Mouse (Mus musculus) c-Kit-positive CD71-positive TER-119-negative erythroid progenitor cells, embryonic 14.5 days (primary cell): ENCODE data around the gene Mettl2.
"Not testable (repeated sequence)": the region's sequence is repeated elsewhere in the genome, so short reads cannot be mapped to it uniquely, and the experiment has no call there.

ENCODE experiments used
- DNase-seq: peaks from one replicate; pipeline ENCODE4 v3.0.0-alpha.2; 2013; ENCODE audit warnings: low read depth

Mettl2 gene

DNA sequence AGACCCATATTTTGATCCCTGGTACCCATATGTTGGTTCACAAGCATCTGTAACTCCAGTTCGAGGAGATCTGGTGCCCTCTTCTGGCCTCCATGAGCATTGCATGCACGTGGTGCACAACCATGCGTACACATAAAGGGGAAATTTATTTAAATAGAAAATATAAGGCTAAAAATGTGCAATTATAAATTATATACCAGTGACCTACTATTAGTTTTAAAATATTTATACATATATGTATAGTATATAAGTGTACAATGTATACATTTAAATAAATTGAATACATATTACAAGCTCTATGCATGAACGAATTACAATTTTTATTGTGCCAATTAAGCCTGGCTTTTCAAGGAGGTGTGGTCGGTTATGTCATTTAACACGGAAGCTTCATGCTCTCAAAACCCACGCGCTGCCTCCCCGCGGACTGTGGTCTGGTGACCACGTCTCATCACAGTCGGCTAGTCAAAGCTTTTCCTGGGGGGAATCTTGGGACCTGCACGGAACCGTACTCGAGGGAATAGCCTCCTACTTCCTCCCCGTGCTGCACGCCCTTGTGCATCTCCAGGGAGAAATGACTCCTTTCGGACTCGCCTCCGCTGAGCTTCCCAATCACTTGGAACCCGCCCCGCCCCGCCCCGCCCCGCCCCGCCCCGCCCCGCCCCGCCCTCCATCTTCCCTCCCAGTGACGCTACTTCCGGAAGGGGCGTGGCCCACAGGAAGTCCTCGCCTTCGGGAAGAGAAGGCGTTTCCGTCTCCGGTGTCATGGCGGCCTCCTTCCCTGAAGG, at the start of gene Mettl2:
Gene Mettl2 (plus strand): TSS at position 691 of the 785 bp plus-strand sequence.
- DNase-seq, result peak; percentile 81

DNA sequence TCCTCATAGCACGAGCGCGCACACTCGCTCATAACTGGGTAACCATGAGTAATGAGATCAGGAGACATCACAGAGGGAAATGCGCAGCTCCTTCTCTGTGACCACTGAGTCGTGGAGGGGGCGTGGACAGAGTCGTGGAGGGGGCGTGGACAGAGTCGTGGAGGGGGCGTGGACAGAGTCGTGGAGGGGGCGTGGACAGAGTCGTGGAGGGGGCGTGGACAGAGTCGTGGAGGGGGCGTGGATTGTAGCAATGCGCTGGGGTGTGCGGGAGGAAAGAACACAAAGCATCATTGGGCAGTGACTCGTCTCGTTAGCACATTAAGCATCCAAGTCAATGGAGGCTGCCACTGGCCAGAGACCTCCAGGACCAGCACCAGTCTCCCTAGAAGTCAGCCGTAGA, 13.8 kb upstream of the Mettl2 start:
- not testable (repeated sequence) for DNase-seq

DNA sequence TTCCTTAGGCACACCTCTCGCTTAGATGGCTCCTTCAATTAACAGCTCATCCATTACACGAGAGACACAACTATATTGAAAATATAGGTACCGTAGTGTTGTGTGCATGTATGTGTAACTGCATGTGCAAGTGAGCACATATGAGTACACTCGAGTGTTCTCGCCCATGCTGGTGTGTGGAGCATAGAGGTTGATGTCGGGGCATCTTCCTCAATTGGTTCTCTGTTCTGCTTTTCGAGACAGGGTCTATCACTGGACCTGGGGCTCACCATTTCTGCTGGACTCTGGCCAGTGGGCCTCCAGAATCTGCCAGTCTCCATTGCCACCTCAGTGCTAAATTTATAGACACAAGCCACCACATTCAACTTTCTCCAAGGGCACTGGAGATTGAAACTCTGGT, 8.4 kb upstream of the Mettl2 start:
- DNase-seq, result no peak

DNA sequence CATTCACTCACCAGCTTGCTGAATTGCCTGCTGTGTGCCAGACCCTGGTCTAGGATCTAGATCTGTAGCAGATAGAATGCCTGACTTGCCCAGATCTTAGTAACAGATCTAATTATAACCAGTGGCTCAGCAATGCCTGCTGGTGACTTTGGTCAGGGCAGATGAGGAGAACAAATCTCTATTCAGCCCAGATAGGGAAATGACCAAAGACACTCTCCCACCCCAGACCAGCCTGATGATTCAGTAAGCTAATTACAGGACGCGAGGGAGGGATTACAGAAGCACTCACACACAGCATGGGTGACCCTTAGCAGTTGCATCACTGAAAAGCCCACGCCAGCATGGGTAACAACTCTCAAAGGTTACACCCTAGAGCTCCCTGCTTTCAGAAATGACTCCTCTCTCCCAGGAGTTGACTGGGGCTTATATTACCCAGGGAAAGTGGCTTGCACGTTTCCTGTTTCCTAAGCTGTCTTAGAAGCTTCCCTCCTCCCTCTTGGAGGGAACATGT, 5.6 kb upstream of the Mettl2 start:
- no peak for DNase-seq

DNA sequence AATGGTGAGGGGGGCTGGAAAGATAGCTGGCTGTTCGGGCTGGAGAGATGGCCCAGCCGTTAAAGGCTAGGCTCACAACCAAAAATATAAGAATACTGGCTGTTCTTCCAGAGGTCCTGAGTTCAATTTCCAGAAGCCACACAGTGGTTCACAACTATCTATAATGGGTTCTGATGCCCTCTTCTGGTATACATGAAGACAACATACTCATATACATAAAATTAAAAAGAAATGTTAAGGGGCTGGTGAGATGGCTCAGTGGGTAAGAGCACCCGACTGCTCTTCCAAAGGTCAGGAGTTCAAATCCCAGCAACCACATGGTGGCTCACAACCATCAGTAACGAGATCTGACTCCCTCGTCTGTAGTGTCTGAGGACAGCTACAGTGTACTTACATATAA, 4.4 kb upstream of the Mettl2 start:
- DNase-seq, result not testable (repeated sequence)

DNA sequence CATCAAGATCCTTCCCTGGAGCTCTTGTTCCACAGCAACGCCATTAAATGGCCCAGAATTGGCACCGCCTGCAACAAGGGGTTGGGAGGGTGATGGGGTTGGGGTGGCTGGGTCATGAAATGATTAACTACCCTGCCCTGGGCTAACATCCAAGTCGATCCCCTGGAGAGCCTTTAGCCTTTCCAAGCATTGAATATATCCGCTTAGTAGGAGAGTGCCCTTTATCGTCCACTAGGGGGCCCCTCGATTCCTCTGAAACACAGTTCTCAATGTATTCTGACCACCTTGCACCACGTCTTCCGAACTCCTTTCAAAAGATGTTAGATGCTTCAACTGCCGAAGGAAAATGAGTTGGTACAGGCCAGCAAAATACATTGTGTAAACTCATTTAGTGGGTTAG, 2.2 kb upstream of the Mettl2 start:
- DNase-seq, result peak; percentile 75

DNA sequence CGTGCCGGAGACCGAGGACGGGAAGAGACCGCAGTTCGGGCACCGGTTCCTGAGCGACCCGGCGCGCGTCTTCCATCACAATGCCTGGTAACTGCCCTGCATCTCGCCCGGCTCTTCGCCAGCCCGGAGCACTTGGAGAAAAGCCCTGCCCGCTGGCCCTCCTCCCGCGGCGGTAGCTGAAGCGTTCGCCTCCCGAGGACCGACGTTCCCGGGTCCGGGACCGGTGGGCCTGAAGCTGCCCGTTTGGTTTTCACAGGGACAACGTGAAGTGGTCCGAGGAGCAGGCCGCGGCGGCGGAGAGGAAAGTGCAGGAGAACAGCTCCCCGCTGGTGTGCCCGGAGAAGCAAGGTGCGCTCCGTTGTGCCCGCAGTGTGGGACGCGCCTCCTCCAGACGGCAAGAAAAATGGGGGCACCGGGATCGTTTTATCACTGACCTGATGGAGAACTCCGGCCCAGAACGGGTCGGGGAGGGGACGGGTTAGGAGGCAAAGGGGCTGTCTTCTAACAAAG, 350 bp downstream of the Mettl2 start:
- DNase-seq, result no peak

DNA sequence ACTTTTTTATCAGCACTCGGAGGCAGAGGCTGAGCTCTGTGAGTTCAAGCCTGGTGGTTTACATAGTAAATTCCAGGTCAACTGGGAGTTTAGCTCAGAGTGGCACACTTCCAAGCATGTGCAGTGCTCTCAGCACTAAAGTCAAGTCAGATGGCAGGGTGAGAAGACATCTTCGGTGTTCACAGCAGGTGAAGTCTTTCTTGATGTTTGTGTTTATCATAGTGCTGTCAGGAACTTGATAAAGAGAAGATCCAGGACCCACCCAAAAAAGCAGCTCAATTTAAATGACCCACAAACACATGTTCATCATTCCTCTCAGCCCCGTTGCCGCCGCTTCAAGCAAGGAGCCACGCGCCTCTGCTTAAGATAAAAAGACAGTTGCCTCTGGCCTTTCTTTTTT, 9.5 kb downstream of the Mettl2 start:
- DNase-seq, result no peak

DNA sequence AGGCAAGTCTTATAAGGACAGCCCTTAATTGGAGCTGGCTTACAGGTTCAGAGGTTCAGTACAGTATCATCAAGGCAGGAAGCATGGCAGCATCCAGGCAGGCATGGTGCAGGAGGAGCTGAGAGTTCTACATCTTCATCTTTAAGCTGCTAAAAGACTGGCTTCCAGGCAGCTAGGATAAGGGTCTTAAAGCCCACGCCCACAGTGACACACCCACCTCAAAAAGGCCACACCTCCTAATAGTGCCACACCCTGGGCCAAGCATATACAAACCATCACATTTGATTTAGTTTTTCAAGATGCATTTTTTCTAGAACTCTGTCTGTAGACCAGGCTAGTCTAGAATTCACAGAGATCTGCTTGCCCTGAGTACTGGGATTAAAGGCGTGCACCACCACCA, 11.0 kb downstream of the Mettl2 start:
- DNase-seq, result not testable (repeated sequence)

DNA sequence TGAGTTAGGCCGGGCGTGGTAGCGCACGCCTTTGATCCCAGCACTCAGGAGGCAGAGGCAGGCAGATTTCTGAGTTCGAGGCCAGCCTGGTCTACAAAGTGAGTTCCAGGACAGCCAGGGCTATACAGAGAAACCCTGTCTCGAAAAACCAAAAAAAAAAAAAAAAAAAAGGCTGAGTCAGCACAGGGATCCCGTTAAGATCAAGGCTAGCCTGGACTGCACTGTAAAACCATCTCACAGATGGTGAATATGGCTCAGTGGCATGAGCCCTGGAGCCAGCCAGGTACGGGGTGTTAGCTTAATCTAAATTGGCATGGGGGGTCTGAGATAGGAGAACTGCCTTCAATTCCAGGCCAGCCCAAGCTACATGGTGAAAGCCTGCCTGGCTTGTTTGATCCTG, 14.3 kb downstream of the Mettl2 start:
- not testable (repeated sequence) for DNase-seq

DNA sequence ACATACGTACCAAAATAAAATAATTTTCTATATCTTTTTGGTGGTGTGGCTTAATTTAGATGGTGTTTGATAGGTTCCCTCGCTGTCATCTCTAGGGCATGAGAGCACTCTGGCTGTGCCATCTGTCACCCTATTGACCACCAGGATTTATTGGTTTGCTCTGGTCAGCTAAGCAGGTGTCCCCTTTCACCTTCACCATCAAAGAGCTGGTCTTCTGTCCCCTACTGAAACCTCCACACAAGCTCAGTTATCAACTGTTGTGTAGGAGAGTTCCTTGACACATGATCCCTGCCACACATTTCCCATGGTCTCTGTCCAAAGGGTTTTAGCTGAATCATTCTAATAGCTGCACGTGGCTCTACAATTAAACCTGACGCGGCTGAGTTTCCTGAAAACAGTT, 14.9 kb downstream of the Mettl2 start:
- DNase-seq, result no peak

DNA sequence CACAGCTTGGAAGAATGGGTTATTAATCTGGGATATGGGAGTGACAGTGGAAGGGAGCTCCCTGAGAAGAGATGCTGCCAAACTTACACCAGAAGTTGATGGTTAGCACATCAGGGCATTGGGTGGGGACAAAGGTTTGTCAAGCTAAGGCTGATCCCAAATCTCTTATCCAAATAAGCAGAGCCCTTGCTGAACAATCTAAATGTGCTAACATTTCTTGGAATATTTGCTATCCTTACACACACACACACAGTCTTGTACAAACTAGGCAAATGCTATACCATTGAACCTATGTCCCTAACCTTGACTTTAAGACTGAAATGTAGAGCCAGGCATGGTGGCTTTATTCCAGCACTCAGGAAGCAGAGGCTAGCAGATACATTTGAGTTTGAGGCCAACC, 17.3 kb downstream of the Mettl2 start:
- DNase-seq, result no peak

DNA sequence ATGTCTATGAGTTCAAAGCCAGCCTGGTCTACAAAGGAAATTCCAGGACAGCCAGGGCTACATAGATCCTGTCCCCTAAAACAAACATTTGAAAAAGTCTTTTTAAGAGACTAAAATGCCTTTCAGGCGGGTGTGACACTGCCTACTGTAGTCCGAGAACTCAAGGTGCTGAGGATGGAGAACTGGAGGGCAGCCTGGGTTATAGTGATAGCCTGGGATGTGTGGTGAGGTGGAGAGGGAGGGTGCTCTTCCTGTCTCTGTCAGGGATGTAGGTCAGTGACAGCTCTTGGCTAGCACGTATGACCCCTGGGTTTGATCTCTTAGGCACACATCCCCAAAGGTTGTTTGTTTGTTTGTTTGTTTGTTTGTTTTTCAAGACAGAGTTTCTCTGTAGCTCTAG, 17.9 kb downstream of the Mettl2 start:
- DNase-seq, result no peak

DNA sequence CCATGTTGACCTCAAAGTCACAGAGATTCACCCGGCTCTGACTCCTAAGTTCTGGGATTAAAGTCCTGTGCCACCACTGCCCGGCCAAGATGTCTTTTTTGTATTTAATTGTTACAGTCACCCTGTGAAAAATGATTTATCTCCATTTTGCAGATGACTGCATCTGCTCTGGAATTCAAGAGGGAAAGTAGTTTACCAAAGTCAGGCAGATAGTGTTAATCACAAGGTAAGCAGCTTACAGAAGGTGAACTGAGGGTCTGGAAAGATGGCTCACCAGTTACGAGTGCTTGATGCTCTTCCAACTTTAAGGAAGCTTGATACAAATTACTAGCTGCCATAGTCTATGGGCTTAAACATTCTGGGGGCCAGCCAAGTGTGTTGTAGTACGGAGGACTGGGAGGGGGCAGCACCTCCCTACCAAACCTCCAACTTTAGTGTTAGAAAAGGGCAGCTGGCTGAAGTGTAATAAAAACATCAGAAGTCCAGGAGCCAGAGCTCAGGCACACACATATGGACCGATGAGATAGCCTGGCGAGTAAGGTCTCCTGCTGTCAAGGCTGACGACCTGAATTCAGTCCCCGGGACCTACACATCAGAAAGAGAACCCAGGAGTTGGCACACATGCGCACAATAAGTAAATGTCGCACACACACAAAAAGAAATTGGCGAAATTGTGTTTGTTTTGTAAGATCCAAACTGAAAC, 18.4 kb downstream of the Mettl2 start:
- DNase-seq, result no peak

DNA sequence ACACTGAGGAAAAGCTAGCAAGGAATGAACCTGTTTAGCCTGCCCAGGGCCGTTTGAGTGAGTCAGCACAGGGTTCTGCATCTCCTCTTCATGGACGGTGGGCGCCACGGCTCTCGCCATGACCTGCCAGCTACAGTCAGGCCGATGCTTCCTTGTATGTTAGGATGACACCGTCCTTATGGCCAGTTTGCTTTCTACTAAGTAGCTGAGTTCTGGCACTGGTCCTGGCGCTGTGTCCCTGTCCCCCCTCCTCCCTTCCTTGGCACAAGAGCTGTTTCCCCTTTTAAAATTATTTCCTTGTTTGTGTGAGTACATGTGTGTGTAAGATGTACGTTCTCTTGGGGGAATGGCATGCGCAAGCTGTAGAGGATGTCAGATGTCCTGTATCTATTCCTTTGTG, 19.0 kb downstream of the Mettl2 start:
- no peak for DNase-seq

DNA sequence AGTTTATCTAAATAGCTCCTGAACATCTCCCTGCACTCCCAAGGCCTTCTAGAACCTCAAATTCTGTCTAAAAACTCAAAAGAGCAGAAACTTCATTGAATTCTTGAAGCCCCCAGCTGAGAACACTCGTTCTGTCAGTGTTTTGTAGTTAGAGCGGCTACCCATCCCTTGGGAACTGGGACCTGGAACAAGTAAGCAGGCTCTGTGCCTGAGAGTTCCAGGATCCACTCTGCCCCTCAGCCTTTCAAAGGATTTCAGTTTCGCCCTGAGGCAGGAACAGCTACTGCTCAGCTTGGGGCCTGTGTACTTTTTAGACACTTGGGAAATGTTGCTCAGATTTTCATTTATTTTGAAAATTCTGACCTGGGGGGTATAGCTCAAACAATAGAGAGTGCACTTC, 20.4 kb downstream of the Mettl2 start, which contains the start of gene Gm10842:
Gene Gm10842 (plus strand): TSS at position 301 of the 400 bp plus-strand sequence.
- no peak for DNase-seq

DNA sequence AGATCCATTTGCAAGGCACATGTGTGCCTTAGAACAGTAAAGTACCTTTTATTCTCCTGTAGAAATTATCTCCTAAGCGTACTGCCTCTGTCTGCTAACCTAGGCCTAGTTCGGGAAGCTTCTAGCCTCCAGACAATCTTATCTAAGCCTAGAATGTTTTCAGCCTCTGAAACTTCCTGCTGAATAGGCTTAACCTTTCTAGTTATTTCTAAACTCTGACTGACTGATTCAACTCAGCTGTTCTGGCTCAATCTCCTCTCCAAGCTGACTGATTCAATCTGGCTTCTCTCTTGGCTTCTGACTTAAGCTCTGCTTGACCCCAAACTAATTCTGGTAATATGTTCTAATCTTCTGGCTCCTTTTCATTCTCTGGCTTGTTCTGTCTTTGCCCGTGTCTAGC, 23.1 kb downstream of the Mettl2 start:
- no peak for DNase-seq

DNA sequence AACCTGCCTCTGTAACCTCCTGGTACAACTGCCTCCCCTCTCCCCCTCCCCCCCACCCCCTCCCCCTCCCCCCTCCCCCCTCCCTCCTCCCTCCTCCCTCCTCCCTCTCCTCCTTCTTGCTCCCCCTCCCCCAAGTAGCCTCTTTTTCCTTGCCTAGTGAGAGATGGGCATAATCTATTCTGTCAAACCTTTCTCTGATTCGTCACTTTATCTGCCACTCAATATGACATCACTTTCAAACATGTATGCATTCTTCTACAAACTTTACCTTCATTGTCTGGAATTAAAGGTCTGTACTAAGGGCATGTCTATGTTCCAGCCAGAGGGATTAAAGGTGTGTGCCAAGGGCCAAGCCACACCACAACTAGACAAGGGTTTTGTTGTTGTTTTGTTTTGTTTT, 23.5 kb downstream of the Mettl2 start:
- DNase-seq, result no peak

DNA sequence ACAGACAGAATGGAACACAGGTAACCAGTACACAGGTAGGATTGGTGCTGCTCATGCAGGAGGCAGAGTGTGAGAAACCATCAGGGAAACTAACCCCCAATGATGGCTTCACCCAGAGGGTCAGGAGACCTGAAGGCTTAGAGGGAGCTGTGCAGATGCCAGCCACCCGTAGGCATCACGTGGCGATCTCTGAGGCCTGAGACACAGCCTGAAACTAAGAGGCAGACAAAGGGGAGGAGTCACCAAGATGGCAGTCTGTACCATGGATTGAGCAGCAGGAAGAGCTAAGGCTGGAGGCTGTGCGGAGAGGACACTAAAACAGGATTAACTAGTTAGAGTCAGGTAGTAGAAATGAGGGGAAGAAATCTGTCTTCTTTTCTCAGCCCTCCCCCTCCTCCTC, 24.5 kb downstream of the Mettl2 start:
- no peak for DNase-seq

DNA sequence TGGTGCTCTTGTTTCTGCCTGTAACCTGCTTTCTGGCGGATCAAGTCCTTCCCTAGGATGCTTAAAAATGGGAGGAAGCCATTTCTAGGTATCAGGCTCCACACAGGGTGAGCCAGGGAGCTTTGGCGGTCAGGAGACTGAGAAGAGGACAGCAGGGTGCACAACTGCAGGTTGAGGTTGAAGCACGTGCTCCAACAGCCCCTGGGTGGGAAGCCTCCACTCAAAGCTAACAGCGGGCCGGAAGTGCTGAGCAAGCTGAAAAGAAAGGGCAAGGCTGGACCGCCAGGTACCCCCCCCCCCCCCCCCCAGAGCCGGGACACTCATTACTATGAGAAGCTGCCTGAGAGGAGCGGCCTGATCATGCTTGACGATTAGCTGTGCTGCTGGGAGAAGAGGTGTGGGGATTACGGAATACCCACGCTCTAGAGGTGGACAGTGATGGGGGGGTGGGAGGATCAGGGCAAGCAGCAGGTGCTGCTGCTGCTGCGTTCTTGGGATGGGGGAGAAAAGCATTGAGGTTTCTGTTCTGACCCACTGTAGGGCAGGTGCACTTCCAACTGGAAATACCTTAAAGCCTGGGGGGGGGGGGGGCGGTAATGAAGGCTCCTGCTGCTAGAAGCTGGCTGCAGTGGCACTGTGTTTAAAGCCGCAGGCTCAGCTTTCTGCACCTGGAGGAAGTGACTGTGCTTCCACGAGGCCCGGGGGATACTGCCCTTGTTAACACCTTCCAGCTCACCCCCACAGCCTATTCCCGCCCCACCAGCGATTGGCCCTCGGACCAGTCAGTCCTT, 25.2 kb downstream of the Mettl2 start:
- DNase-seq, result no peak

DNA sequence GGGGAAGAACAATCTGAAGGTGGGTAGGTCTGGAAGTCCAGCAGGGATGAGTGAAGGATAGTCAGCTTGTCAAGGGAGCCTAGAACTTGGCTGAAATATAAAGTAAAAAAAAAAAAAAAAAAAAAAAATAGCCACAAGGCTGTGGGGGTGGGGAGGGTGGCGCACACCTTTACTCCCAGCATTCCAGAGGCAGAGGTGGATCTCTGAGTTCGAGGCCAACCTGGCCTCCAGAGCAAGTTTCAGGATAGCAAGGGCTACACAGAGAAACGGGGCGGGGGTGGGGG, 25.7 kb downstream of the Mettl2 start:
- DNase-seq, result no peak

DNA sequence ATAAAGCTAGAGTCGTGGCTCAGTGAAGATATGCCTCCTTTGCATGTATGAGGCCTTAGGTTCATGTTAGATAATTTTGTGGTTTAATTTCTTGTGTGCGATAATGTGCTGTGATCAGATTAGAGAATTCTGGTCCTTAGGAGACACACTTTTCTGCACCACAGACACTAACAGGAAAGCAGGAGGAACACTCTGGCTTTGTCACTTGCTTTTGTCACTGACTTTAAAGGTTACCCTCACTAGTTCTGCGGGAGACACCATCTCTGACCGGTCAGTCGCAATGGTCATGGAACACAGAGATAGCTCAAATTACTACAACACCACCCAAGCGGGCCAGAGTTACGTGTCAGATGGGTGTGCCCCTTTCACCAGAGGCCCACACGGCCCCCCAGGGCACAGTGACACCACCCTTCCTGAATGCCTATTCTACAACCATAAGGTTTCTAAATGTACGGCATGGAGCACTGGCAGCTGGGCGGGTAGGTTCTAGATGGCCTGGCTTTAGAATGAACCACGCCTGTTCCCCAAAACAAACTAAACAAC, 26.2 kb downstream of the Mettl2 start:
- DNase-seq, result peak; percentile 74
